Mouse (Mus musculus): ENCODE measurements around the gene Morn1. TPM values are rescaled to one million over a fixed set of nuclear protein-coding genes. Genes with fewer than 3 reads are reported as not detected.

The Morn1 gene
- total and polyA plus RNA-seq, 3 experiments = 3.8 to 8.7 (median 4.0) TPM

DNA sequence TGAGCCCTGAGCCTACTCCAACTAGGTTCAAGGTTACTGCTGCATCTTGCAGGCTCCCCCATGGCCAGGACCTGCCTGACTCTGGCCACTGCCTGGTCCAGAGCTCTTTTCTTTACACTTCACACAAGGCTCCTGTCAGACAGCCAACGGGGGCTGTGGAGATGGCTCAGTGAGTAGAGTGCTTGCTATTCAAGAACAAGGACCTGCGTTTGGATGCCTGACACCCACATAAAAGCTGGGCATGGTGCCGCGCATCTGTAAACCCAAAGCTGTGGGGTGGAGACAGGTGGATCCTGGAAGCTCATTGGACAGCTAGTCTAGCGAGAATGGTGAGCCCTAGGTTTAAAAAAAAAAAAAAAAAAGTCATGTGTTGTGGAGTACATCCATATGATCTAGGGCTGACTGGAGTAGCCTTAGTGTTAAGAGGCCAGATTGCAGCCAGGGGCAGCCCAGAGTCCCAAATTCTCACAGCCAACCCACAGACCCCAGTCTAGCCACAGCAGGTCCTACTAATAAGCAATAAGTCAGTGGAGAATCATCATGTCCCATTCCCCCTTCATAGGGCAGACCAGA lies 85.7 kb downstream of the Morn1 start:
- TF ChIP-seq SIN3A (IDR thresholded peaks at IDR 0.05; ENCODE audit: low read length) = no peak
- no peak for TF ChIP-seq ELF1 (IDR thresholded peaks at IDR 0.05; ENCODE audit: low read depth, low read length)
- TF ChIP-seq MYC (IDR thresholded peaks at IDR 0.05; ENCODE audit: low read depth, low read length) = no peak
- no peak for TF ChIP-seq E2F4 (IDR thresholded peaks at IDR 0.05; ENCODE audit: insufficient replicate concordance, low read depth, low read length)
- TF ChIP-seq ZNF384 (IDR thresholded peaks at IDR 0.05; ENCODE audit: low read depth, low read length) = peak; percentile 78
- TF ChIP-seq ZKSCAN1 (IDR thresholded peaks at IDR 0.05; ENCODE audit: borderline replicate concordance, low read depth, low read length) = no peak
- in situ Hi-C loops (cut with MboI; ENCODE audit: low pct_ligation_motif_present, low pct_unique_long_range_greater_than_20kb, low sequenced_read_pairs) = no loop called here
- Histone ChIP-seq H3K27me3 (replicated peaks) (no peaks in the 10 kb centered on the region), H3K36me3 (replicated peaks in 1 of 2; ENCODE audit: control insufficient read depth in 1 of 2, insufficient read depth in 1 of 2, low read length in 1 of 2) (peaks cover 0 to 28% of the 10 kb centered on the region in 2 experiments), H3K9ac (ENCODE audit: insufficient read depth, low read depth) (peak overlapping the region; percentile 43), H3K27ac (ENCODE audit: insufficient read depth, low read depth) (peak overlapping the region; percentile 87; the same call in 1 of the 2 replicates), H3K4me3 (replicated peaks in 1 of 3; ENCODE audit: low read depth in 2 of 3, low read length in 2 of 3, poor library complexity in 1 of 3) (no peak overlapping the region), H3K4me2 (ENCODE audit: insufficient read depth, low read depth, poor library complexity, severe bottlenecking) (peak overlapping the region; percentile 74), H3K4me1 (ENCODE audit: control insufficient read depth in 1 of 2, insufficient read depth in 2 of 2) (peaks cover 39 to 94% of the 10 kb centered on the region in 2 experiments), H3K79me2 (replicated peaks; ENCODE audit: control insufficient read depth, extremely low read depth, insufficient read depth, poor library complexity, severe bottlenecking) (peaks cover 70% of the 10 kb centered on the region), H3K9me3 (replicated peaks; ENCODE audit: low read length) (no peaks in the 10 kb centered on the region)
- DNase-seq (ENCODE audit: extremely low read depth) = no peak
- dilution Hi-C loops (cut with MboI; ENCODE audit: extremely low pct_ligation_motif_present, extremely low pct_unique_long_range_greater_than_20kb, low sequenced_read_pairs) = no loop called here

DNA sequence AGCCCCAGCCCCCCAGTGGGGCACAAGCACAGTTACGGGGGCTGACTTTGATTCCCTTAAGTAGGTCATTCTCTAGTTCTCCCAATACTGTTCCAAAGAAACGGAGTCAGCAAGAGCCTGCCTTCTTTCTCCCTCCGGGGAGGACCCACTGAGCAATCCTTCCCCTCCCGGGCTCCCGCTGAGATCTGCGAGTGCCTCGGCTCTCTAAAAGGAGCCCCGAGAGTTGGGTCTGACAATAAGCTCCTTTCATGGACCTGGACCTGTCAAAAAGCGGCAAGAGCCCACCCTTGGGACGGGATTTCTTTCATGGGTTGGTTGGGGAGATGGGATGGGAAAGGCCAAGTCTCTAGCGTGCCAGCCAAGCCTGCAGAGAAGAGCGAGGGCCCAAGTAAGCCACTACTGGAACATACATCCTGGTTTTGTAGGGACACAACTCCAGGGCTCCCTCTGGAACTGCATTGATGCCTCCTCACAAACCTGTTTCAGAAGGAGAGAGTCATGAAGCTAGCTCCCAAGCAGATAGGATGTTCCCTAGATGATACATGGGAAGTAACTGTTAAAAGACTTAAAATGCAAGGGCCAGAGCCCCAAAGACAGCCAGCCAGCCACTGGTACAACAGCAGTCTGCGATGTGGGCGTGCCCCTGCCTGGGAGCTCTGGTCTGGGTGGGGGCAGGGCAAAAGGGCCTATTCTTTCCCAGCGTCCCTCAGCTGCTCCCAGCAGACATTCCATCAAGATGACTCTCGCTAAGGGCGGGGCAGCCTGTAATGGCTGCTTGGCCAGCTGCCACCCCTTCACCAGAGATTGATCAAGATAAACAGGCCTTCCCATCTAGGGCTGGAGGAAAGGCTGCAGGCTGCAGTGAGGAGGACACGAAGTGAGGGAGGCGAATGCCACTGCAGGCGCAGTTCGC lies 86.8 kb downstream of the Morn1 start:
- no peak for DNase-seq (ENCODE audit: extremely low read depth)
- peak overlapping the region; percentile 11; the same call in 1 of the 2 replicates for H3K27ac ChIP-seq (ENCODE audit: insufficient read depth, low read depth)
- H3K9ac ChIP-seq (ENCODE audit: insufficient read depth, low read depth) = no peak overlapping the region
- H3K4me3 ChIP-seq (replicated peaks in 1 of 3; ENCODE audit: low read depth in 2 of 3, low read length in 2 of 3, poor library complexity in 1 of 3) = no peak overlapping the region
- no peak for TF ChIP-seq RCOR1 (conservative IDR thresholded peaks at IDR 0.05; ENCODE audit: low read depth, low read length)
- peak; percentile 25; the same call in 1 of the 2 replicates for TF ChIP-seq CHD2 (IDR thresholded peaks at IDR 0.05; ENCODE audit: low read length)
- no peak for TF ChIP-seq BHLHE40 (IDR thresholded peaks at IDR 0.05; ENCODE audit: low read depth, low read length)
- peaks cover 73% of the 10 kb centered on the region for H3K79me2 ChIP-seq (replicated peaks; ENCODE audit: control insufficient read depth, extremely low read depth, insufficient read depth, poor library complexity, severe bottlenecking)
- in situ Hi-C loops (cut with MboI; ENCODE audit: low pct_ligation_motif_present, low pct_unique_long_range_greater_than_20kb, low sequenced_read_pairs) = no loop called here
- peaks cover 38 to 94% of the 10 kb centered on the region in 2 experiments for H3K4me1 ChIP-seq (ENCODE audit: control insufficient read depth in 1 of 2, insufficient read depth in 2 of 2)
- H3K4me2 ChIP-seq (ENCODE audit: insufficient read depth, low read depth, poor library complexity, severe bottlenecking) = no peak overlapping the region
- dilution Hi-C loops (cut with MboI; ENCODE audit: extremely low pct_ligation_motif_present, extremely low pct_unique_long_range_greater_than_20kb, low sequenced_read_pairs) = no loop called here
- peaks cover 0 to 26% of the 10 kb centered on the region in 2 experiments for H3K36me3 ChIP-seq (replicated peaks in 1 of 2; ENCODE audit: control insufficient read depth in 1 of 2, insufficient read depth in 1 of 2, low read length in 1 of 2)
- H3K9me3 ChIP-seq (replicated peaks; ENCODE audit: low read length) = no peaks in the 10 kb centered on the region
- H3K27me3 ChIP-seq (replicated peaks) = no peaks in the 10 kb centered on the region

Measured in CH12.LX (cell line).